Mouse (Mus musculus): ENCODE measurements around the gene Slc38a10.

DNA sequence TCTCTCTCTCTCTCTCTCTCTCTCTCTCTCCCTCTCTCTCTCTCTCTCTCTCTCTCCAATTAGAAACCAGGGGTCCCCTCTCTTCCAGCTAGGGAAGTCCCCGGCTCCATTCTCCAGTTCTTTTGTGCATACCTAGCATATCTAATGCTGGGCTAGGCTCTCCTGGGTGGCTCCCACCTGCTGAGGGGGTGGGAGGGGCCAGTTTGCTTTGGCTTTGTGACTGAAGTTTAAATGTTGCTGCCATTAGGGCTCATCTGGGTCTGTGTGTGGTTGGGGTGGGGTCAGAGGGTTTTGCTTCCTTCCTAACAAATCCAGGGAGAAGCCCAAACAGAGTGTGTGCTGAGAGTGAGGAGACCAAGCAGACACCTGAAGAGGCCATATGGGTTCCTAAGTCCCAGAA, 32.0 kb upstream of the Slc38a10 start:
- TF ChIP-seq CTCF (IDR thresholded peaks at IDR 0.05; ENCODE audit: low read depth) (no peak), EP300 (IDR thresholded peaks at IDR 0.05; ENCODE audit: low read depth) (no peak)

Data from heart, postnatal 0 days (tissue).